Mouse (Mus musculus): ENCODE data around the gene Dgkg.

The Dgkg gene

DNA sequence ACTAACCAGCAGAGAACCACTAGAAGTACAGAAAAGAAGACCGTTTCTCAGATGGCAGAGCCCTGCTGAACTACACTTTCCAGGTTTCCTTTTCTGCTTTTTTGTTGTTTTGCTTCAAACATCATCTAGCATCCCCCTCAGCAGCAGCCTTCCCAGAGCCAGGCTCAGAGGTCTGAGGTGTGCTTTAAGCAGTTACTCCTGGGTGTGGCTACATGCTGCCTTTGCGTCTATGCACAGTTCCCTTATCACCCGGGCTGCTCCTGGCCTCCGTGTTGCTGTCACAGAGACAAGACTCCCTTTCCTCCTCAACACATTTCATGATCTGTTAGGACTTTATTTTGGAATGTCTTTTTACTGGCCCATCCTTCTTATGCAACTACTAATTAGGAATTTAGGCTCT is 153.6 kb downstream of the Dgkg start:
- DNase-seq (ENCODE audit: inconsistent age in 2 of 2, low spot score in 1 of 2): no peak

DNA sequence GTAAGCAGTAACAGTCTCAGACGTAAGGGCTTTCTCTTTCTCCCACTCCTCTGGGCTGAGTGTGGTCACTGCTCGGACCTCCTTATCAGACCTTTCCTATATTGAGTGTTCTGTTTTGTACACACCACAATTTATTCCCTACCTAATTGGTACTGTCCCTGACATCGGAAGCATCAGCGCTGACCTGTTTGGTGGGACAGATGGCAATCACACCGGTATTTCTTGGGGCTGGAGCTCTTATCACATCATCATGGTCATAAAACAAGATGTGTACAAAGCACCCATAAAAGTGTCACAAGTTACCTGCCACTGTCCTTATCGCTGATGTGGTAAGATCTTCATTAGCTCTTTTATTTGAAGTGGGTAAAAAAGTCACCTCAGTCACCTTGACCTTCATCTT is 155.2 kb downstream of the Dgkg start:
- DNase-seq (ENCODE audit: inconsistent age in 2 of 2, low spot score in 1 of 2): no peak

DNA sequence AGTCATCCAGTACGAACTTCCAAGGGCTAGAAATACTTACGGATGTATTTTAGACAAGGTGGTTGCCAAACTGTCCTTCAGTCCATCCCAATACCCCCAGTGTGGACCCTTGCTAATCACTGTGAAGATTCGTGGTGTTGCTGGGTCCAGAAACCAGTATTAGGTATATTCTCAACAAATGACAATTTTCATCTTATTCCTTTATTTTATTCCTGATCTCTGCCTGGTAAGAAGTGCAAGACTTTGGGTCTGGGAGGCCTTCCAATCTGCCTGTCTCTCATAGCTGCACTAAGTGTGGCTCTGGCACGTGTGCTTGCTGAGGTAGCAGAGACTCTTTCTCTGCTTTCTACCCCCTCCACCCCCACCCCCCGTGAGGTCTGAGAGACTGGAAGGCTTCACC is 156.5 kb downstream of the Dgkg start:
- DNase-seq (ENCODE audit: inconsistent age in 2 of 2, low spot score in 1 of 2): no peak

- peak; percentile 44 to 69 for DNase-seq (ENCODE audit: inconsistent age in 2 of 2, low spot score in 1 of 2)
These were observed 157.1 kb downstream of the Dgkg start for GRCm38 (mm10) chr16:22499951-22500350.

DNA sequence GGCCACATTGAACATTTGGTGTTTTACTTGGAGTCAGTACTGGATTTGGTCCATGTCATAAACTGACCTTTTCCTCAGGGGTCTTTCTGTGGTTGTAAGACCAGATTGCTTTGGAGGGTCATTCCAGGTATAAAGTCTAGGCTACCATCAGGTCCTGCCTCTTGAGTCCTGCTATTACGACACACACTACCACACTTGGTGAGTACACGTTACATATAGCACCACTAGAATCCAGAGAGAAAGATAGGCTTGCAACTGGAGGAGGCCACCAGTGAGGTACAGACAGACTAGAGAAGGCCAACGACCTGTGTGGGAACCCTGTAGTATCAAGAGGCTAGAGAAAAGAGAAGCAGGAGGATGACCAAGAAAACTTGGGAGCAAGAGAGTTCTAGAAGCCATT is 157.6 kb downstream of the Dgkg start:
- DNase-seq (ENCODE audit: inconsistent age in 2 of 2, low spot score in 1 of 2): no peak

- no peak for DNase-seq (ENCODE audit: inconsistent age in 2 of 2, low spot score in 1 of 2)
These were observed 159.0 kb downstream of the Dgkg start for GRCm38 (mm10) chr16:22497976-22498375.

- no peak for DNase-seq (ENCODE audit: inconsistent age in 2 of 2, low spot score in 1 of 2)
These were observed 161.8 kb downstream of the Dgkg start for GRCm38 (mm10) chr16:22495259-22495658.

DNA sequence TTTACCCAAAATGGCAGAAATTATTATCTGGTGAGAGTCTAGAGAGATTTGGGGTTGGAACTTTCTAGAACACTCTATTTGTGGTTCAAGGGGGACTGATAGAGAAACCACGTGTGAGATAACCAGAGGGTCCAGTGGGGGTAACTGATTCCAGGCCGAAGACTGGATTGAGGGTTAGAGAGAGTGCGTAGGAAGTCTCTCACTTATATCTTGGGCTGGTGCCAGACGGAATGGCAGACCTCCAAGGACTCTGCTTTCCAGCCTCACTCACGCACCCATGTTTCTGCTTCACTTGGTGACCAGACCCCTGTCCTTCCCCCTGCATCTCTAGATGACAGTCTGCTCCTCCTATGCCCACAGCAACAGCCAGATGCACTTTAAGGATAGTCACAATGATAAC is 162.2 kb downstream of the Dgkg start:
- no peak for DNase-seq (ENCODE audit: inconsistent age in 2 of 2, low spot score in 1 of 2)

DNA sequence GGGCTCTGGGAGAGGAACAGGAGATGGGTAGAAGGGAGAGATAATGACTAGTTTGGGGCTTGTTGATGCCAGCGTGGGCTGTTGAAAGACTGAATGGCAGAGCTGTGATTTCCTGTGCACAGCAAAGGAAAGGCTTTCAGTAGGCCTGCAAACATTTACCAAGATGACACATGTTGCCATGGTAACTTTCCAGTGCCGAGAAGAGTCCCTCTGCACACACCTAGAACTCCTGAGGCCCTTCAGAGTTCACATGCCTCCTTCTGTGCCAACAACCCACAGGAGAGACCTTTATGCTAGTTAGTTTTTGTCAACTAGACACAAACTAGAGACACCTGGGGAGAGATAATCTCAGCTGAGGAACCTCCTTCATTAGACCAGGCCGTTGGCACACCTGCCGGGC is 163.6 kb downstream of the Dgkg start:
- DNase-seq (ENCODE audit: inconsistent age in 2 of 2, low spot score in 1 of 2): no peak

DNA sequence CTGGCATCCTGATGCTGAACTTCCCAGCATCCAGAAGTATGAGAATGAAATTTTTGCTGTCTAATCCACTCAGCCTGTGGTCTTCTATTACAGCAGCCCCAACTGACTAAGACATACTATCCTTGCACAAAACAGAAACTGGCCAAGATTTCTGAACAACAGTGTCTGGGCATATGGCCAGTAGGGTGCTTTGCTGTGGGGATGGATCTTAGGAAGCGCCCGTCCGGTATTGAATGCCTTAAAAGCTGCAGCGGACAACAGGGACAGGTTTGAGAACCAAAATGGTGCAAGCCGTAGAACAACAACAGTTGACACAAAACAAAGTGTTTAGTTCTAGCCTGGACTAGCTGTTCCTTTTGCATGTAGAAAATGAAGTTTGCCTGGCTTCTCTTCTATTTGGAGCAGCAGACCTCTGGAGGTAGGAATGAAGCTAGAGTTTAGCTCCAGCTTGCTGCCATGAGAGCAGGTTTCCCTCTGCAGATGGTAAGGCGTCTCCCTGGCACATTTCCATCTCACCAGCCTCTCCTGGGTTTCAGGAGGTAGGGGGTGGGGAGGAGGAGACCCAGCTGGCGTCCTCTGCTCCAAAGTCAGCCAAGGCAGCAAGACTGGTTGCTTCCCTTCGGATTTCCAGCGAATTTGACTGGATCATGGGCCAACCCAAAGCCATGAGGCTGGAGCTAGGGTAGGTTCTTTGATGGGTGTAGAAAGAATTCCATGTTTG is 165.4 kb downstream of the Dgkg start:
- DNase-seq (ENCODE audit: inconsistent age in 2 of 2, low spot score in 1 of 2): no peak

- no peak for DNase-seq (ENCODE audit: inconsistent age in 2 of 2, low spot score in 1 of 2)
These were observed 173.1 kb downstream of the Dgkg start for GRCm38 (mm10) chr16:22483900-22484299.

GRCm38 (mm10) chr16:22479322-22479721 is 177.7 kb downstream of the Dgkg start:
- no peak for DNase-seq (ENCODE audit: inconsistent age in 2 of 2, low spot score in 1 of 2)

DNA sequence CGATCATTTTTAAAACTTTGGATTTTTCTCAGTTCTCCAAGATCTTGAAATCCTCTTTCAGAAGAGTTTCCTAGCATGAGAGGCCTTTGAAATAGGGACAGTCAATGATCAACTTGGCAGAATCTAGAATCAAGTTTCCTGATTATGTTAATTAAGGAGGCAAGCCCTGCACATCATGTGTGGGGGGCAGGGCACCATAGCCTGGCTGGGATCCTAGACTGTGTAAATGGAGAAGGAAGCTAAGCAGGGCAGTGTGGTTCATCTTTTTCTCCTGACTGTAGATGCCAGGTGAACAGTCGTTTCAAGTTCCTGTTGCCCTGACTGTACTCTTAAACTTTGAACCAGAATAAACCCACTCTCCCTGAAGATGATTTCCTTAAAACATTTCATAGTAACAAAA is 185.3 kb downstream of the Dgkg start:
- DNase-seq (ENCODE audit: inconsistent age in 2 of 2, low spot score in 1 of 2): no peak

DNA sequence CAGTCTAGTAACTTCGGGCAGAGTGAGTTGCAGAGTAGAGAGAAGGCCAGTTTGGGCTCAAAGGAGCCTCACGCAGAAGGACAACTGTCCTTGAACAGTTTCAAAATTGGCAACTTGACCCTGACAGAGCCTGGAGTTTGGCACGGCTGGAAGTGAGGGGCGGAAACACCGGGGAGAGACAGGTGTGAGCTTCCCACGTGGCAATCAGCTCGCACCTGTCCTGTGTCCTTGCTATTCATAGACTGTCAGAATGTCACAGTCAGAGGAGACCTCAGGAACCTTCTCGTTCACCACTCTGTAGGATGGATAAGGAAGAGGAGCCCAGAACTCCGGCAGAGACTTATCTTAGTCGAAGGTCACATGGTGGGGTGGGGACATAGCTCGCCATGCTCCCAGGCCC is 187.6 kb downstream of the Dgkg start:
- DNase-seq (ENCODE audit: inconsistent age in 2 of 2, low spot score in 1 of 2): peak; percentile 44 to 80

GRCm38 (mm10) chr16:22467111-22467510 is 189.9 kb downstream of the Dgkg start:
- DNase-seq (ENCODE audit: inconsistent age in 2 of 2, low spot score in 1 of 2): no peak

- no peak for DNase-seq (ENCODE audit: inconsistent age in 2 of 2, low spot score in 1 of 2)
These were observed 190.6 kb downstream of the Dgkg start for GRCm38 (mm10) chr16:22466381-22466780.

- no peak for DNase-seq (ENCODE audit: inconsistent age in 2 of 2, low spot score in 1 of 2)
These were observed 194.8 kb downstream of the Dgkg start for GRCm38 (mm10) chr16:22462220-22462619.

DNA sequence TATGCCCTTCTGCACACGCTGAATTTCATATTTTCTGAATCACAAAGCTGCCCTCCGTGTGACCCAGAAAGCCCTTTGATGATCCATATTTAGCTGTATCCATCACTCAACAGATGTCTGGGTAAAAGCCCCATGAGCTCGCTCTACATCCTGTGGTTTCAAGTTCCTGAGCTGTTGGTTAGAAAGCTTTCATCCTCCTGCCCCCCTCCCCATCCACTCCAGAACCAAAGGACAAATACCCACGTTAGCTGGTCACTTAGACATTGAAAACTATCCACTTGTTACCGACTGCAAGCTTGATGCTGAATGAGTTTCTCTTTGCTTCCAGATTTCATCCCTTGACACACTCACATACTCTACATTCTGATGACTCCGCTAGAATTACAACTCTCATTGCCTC is 195.3 kb downstream of the Dgkg start:
- DNase-seq (ENCODE audit: inconsistent age in 2 of 2, low spot score in 1 of 2): no peak

DNA sequence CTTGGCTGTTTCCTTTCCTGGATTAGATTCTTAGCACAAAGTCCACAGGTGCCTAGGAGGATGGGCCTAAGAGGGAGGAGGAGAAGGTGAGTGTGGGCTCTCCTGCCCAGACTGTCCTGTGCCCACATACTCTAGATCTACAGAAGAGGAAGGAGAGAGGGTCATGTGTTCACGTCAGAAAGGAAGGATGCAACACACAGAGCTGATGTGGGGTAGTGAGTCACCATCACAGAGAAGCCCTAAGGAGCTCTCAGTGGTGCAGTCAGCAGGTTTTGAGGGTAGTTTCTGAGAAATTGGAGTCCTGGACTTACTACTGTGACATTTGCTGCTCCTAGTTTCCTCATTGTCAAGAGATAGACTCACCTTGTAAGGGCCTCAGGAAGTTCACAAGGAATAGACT is 196.1 kb downstream of the Dgkg start:
- DNase-seq (ENCODE audit: inconsistent age in 2 of 2, low spot score in 1 of 2): no peak

DNA sequence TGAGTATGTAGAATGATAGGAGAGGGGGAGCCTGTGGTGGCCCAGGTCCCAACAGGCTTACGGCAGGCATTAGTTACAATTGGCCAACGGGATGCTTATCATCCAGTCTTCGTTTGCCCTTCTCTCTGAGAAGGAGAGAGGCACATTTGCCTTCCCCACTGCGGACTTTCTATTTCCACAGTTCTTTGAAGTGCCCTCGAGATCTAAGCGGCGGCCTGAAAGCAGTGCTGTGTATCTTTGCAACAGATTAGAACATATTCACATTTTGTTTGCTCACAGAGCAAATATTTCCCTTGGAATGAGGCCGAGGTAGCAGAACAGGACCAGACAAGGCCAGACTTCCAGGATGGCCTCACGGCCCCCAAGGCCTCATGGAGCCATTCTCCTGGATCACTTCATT is 204.9 kb downstream of the Dgkg start:
- peak in 1 of 2 experiments; percentile 53 for DNase-seq (ENCODE audit: inconsistent age in 2 of 2, low spot score in 1 of 2)

DNA sequence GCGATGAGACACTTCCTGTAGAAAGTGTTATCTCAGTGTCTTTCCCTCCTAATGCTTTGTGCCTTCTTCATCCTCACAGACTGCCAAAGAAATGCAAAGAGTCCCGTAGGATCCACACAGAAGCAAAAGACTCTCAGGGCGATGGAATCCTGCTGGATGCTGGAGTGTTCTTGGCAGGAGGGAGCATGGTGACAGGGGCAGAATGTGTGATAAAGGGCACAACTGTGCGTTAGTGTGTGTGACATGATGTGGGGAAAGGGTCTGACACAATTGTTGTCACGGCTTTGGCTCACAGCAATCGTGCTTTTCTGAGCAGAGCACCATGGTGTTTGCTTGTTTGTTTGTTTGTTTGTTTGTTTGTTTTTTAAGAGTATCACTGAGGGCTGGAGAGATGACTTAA is 208.9 kb downstream of the Dgkg start:
- DNase-seq (ENCODE audit: inconsistent age in 2 of 2, low spot score in 1 of 2): no peak

- DNase-seq (ENCODE audit: inconsistent age in 2 of 2, low spot score in 1 of 2): no peak
These were observed 212.2 kb downstream of the Dgkg start for GRCm38 (mm10) chr16:22444786-22445185.

DNA sequence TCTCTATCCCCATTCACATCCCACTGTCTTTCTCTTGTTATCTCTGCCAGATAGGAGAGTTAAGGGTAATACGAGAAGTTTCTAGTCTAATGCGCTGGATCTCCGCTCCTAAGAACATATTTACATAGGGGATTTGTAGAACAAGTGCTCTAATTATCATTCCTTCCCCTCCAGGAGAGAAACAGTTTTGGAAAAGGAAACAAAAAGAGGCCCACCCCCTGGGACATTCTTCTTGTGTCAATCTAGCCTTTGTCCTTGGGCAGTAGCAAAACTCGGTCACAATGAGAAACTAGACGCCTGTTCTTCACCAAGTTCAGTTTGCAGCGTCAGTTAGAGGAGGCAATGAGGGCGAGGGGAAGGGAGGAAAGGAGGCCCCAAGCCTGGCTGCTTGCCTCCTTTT is 214.8 kb downstream of the Dgkg start:
- DNase-seq (ENCODE audit: inconsistent age in 2 of 2, low spot score in 1 of 2): peak in 1 of 2 experiments; percentile 49
